Mouse (Mus musculus) v-Abl transformed pro-B cells (cell line): ENCODE data around the gene Rdh16f1.
"Not testable (repeated sequence)": the region's sequence is repeated elsewhere in the genome, so short reads cannot be mapped to it uniquely, and the experiment has no call there.

Experiments used
- in situ Hi-C, 2 experiments: fragments of 400-800 bp; cut with MboI; formaldehyde crosslinking; loops; one replicate each; pipeline ENCODE4 v1.15.1; 2025; ENCODE audit not compliant: unreplicated experiment in 2 of 2

Rdh16f1 gene

GRCm38 (mm10) chr10:127745886-127746285 is 13.7 kb upstream of the Rdh16f1 start:
- in situ Hi-C loops, result loop anchor here in 1 of 2 experiments (25.0 kb wide), 1 partner anchor 191 kb away; no protein-coding TSS in a partner anchor

GRCm38 (mm10) chr10:127747254-127747653 is 12.3 kb upstream of the Rdh16f1 start:
- in situ Hi-C loops, result loop anchor here in 1 of 2 experiments (25.0 kb wide), 1 partner anchor 190 kb away; no protein-coding TSS in a partner anchor

GRCm38 (mm10) chr10:127748847-127749612 is 10.6 kb upstream of the Rdh16f1 start:
- in situ Hi-C loops, result loop anchor here in 1 of 2 experiments (25.0 kb wide), 1 partner anchor 188 kb away; no protein-coding TSS in a partner anchor

GRCm38 (mm10) chr10:127750136-127750777 is 9.3 kb upstream of the Rdh16f1 start:
- in situ Hi-C loops, result no loop called here

GRCm38 (mm10) chr10:127751548-127751947 is 8.0 kb upstream of the Rdh16f1 start, which contains the start of gene Gpr182:
Gene Gpr182, minus strand, starts transcription at chr10:127751732.
- in situ Hi-C loops, result no loop called here

- in situ Hi-C loops, result no loop called here
These were observed 4.9 kb upstream of the Rdh16f1 start for GRCm38 (mm10) chr10:127754566-127755166.

- in situ Hi-C loops, result no loop called here
These were observed 4.3 kb upstream of the Rdh16f1 start for GRCm38 (mm10) chr10:127755246-127755645.

GRCm38 (mm10) chr10:127755770-127756468 is 3.7 kb upstream of the Rdh16f1 start:
- in situ Hi-C loops, result no loop called here

- in situ Hi-C loops, result not testable (repeated sequence)
These were observed 3.3 kb downstream of the Rdh16f1 start for GRCm38 (mm10) chr10:127762926-127763325.

- in situ Hi-C loops, result no loop called here
These were observed 4.5 kb downstream of the Rdh16f1 start for GRCm38 (mm10) chr10:127763914-127764680.

GRCm38 (mm10) chr10:127766564-127766963 is 7.0 kb downstream of the Rdh16f1 start:
- in situ Hi-C loops, result no loop called here

- in situ Hi-C loops, result no loop called here
These were observed 16.4 kb downstream of the Rdh16f1 start, which contains the start of gene Rdh9 for GRCm38 (mm10) chr10:127776011-127776410. Gene Rdh9, plus strand, starts transcription at chr10:127776386.

GRCm38 (mm10) chr10:127782321-127782720 is 22.7 kb downstream of the Rdh16f1 start:
- in situ Hi-C loops, result not testable (repeated sequence)

- in situ Hi-C loops, result not testable (repeated sequence)
These were observed 25.8 kb downstream of the Rdh16f1 start for GRCm38 (mm10) chr10:127785411-127785810.

- in situ Hi-C loops, result no loop called here
These were observed 39.7 kb downstream of the Rdh16f1 start for GRCm38 (mm10) chr10:127799295-127799694.

- in situ Hi-C loops, result no loop called here
These were observed 41.3 kb downstream of the Rdh16f1 start, which contains the start of gene Rdh16 for GRCm38 (mm10) chr10:127800891-127801290. Gene Rdh16, plus strand, starts transcription at chr10:127801152.

GRCm38 (mm10) chr10:127801612-127802011 is 42.0 kb downstream of the Rdh16f1 start:
- in situ Hi-C loops, result no loop called here

GRCm38 (mm10) chr10:127802236-127802635 is 42.6 kb downstream of the Rdh16f1 start:
- in situ Hi-C loops, result no loop called here

GRCm38 (mm10) chr10:127804416-127804815 is 44.8 kb downstream of the Rdh16f1 start:
- in situ Hi-C loops, result no loop called here

GRCm38 (mm10) chr10:127815888-127816287 is 56.3 kb downstream of the Rdh16f1 start:
- in situ Hi-C loops, result no loop called here
